Comparison of ENCODE assay signal across 23 mouse cellular contexts in the genomic region with DNA sequence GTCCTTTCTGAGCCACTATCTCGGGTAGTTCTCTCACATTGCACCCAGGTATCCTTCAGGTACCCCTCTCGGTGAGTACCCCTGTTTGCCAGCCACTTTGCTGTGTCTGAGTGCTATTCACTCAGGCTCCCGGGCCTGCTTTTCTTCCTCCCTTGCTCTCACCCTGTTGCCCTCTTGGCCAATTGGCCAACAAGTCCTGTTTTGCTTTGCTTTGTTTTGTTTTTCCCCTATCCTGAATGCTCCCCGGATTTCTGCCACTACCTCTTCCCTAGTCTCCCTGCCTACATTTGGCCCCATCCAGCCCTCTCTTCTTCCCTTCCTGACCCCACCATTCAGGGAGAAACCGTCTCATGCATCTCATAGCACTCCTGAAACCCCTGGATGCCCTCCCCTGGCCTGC.
"Had no signal": no experiment of that assay in that cellular context is flagged by ENCODE, and none has a peak within 500 bp of the region (broad histone marks: within the 10 kb centered on the region; RNA-seq: fewer than 3 reads in every experiment).

No protein-coding gene starts in this region.

- ATAC-seq: hindbrain, postnatal 0 days; intestine, embryonic 16.5 days; liver, embryonic 12.5 days had no signal

- H3K27ac ChIP-seq: heart, embryonic 13.5 days; heart, embryonic 15.5 days; hindbrain, embryonic 13.5 days; hindbrain, embryonic 15.5 days; hindbrain, postnatal 0 days; kidney, postnatal 0 days; limb, embryonic 13.5 days; limb, embryonic 15.5 days; liver, embryonic 12.5 days had no signal

- DNase-seq: gastrocnemius, postnatal 14 days; gastrocnemius, postnatal 36 days; heart, adult 18-20 months; heart, postnatal 14 days; heart, postnatal 36 days; kidney, adult 11 months; kidney, adult 2 months; kidney, postnatal 14 days; kidney, postnatal 36 days; layer of hippocampus, adult 9-11 months; layer of hippocampus, postnatal 36 days; left cerebral cortex, postnatal 4 days had no signal

- H3K9ac ChIP-seq: heart, embryonic 13.5 days; heart, embryonic 15.5 days; hindbrain, embryonic 13.5 days; hindbrain, embryonic 15.5 days; limb, embryonic 13.5 days; limb, embryonic 15.5 days; liver, embryonic 12.5 days had no signal

- H3K36me3 ChIP-seq: heart, embryonic 15.5 days; hindbrain, embryonic 13.5 days; hindbrain, embryonic 15.5 days; limb, embryonic 13.5 days; limb, embryonic 15.5 days had no signal

- H3K9me3 ChIP-seq: heart, embryonic 13.5 days; heart, embryonic 15.5 days; hindbrain, embryonic 13.5 days; hindbrain, embryonic 15.5 days; limb, embryonic 13.5 days; limb, embryonic 15.5 days; liver, embryonic 12.5 days had no signal

- H3K4me3 ChIP-seq: heart, embryonic 13.5 days; heart, embryonic 15.5 days; hindbrain, embryonic 13.5 days; hindbrain, embryonic 15.5 days; limb, embryonic 13.5 days; limb, embryonic 15.5 days; liver, embryonic 12.5 days had no signal

- H3K4me2 ChIP-seq: heart, embryonic 11.5 days; heart, embryonic 13.5 days; heart, embryonic 15.5 days; hindbrain, embryonic 13.5 days; hindbrain, embryonic 15.5 days; limb, embryonic 13.5 days; limb, embryonic 15.5 days; liver, embryonic 12.5 days had no signal

- H3K27me3 ChIP-seq: heart, embryonic 13.5 days; heart, embryonic 15.5 days; hindbrain, embryonic 13.5 days; hindbrain, embryonic 15.5 days; limb, embryonic 13.5 days; limb, embryonic 15.5 days; liver, embryonic 12.5 days had no signal
